Mouse (Mus musculus): Measurements from ENCODE around the gene Stra6.

Stra6 gene

GRCm38 (mm10) chr9:58049186-58049585 lies 14.4 kb upstream of the Stra6 start:
- no peak for DNase-seq (ENCODE audit: low read depth in 2 of 2, low spot score in 2 of 2)

- DNase-seq (ENCODE audit: low read depth in 2 of 2, low spot score in 2 of 2), result no peak
Measured at GRCm38 (mm10) chr9:58049861-58050260, 13.7 kb upstream of the Stra6 start.

- no peak for DNase-seq (ENCODE audit: low read depth in 2 of 2, low spot score in 2 of 2)
Measured at GRCm38 (mm10) chr9:58051937-58052336, 11.7 kb upstream of the Stra6 start.

GRCm38 (mm10) chr9:58053102-58053501 lies 10.5 kb upstream of the Stra6 start:
- peak; percentile 29 to 44 for DNase-seq (ENCODE audit: low read depth in 2 of 2, low spot score in 2 of 2)

GRCm38 (mm10) chr9:58053544-58053943 lies 10.0 kb upstream of the Stra6 start:
- DNase-seq (ENCODE audit: low read depth in 2 of 2, low spot score in 2 of 2), result no peak

- DNase-seq (ENCODE audit: low read depth in 2 of 2, low spot score in 2 of 2), result no peak
Measured at GRCm38 (mm10) chr9:58054032-58054431, 9.6 kb upstream of the Stra6 start.

- no peak for DNase-seq (ENCODE audit: low read depth in 2 of 2, low spot score in 2 of 2)
Measured at GRCm38 (mm10) chr9:58055666-58056065, 7.9 kb upstream of the Stra6 start.

- no peak for DNase-seq (ENCODE audit: low read depth in 2 of 2, low spot score in 2 of 2)
Measured at GRCm38 (mm10) chr9:58059920-58060319, 3.7 kb upstream of the Stra6 start.

- peak in 1 of 2 experiments; percentile 11 for DNase-seq (ENCODE audit: low read depth in 2 of 2, low spot score in 2 of 2)
Measured at GRCm38 (mm10) chr9:58060677-58061667, 2.6 kb upstream of the Stra6 start.

- DNase-seq (ENCODE audit: low read depth in 2 of 2, low spot score in 2 of 2), result no peak
Measured at GRCm38 (mm10) chr9:58065532-58065931, 1.9 kb downstream of the Stra6 start.

GRCm38 (mm10) chr9:58065977-58066730 lies 2.6 kb downstream of the Stra6 start:
- no peak for DNase-seq (ENCODE audit: low read depth in 2 of 2, low spot score in 2 of 2)

- no peak for DNase-seq (ENCODE audit: low read depth in 2 of 2, low spot score in 2 of 2)
Measured at GRCm38 (mm10) chr9:58066731-58067095, 3.1 kb downstream of the Stra6 start.

GRCm38 (mm10) chr9:58067546-58067945 lies 4.0 kb downstream of the Stra6 start:
- no peak for DNase-seq (ENCODE audit: low read depth in 2 of 2, low spot score in 2 of 2)

GRCm38 (mm10) chr9:58074561-58074960 lies 11.0 kb downstream of the Stra6 start:
- no peak for DNase-seq (ENCODE audit: low read depth in 2 of 2, low spot score in 2 of 2)

GRCm38 (mm10) chr9:58084586-58084985 lies 21.0 kb downstream of the Stra6 start:
- DNase-seq (ENCODE audit: low read depth in 2 of 2, low spot score in 2 of 2), result no peak

GRCm38 (mm10) chr9:58085074-58085473 lies 21.5 kb downstream of the Stra6 start:
- no peak for DNase-seq (ENCODE audit: low read depth in 2 of 2, low spot score in 2 of 2)

GRCm38 (mm10) chr9:58086203-58086602 lies 22.6 kb downstream of the Stra6 start:
- DNase-seq (ENCODE audit: low read depth in 2 of 2, low spot score in 2 of 2), result no peak

- no peak for DNase-seq (ENCODE audit: low read depth in 2 of 2, low spot score in 2 of 2)
Measured at GRCm38 (mm10) chr9:58086861-58087260, 23.3 kb downstream of the Stra6 start.

GRCm38 (mm10) chr9:58087277-58087998 lies 23.9 kb downstream of the Stra6 start:
- no peak for DNase-seq (ENCODE audit: low read depth in 2 of 2, low spot score in 2 of 2)

GRCm38 (mm10) chr9:58091623-58092425 lies 28.2 kb downstream of the Stra6 start:
- no peak for DNase-seq (ENCODE audit: low read depth in 2 of 2, low spot score in 2 of 2)
